Mouse (Mus musculus): ENCODE data around the gene Inip.

DNA sequence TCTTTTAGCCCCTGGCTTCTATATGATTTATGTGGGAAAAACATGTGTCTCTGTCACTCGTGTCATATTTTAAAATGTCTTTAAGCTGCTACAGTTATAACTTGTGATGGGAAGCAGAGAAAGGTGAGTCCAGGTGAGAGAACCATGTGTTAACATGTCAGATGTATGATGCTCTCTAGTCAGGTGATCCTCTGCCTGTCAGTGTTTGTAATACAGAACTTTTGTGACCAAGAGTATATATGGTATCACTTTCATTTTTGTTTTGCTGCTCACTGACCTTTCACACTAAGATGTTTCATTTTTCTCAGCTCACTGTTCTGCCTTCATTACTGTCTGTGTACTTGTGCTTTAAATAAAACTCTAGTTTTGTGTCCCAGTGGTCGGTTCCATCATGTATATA is 72.5 kb downstream of the Inip start:
- TF ChIP-seq CTCF (conservative IDR thresholded peaks at IDR 0.05; ENCODE audit: insufficient read depth, insufficient read length, low read depth, low read length) (no peak), POLR2A (IDR thresholded peaks at IDR 0.05; ENCODE audit: low read depth, low read length) (no peak)

All from kidney, adult 2 months (tissue).